Mouse (Mus musculus): ENCODE results near the gene Zranb1. TPM values are rescaled to one million over a fixed set of nuclear protein-coding genes. Genes with fewer than 3 reads are reported as not detected.

Zranb1 gene
- polyA plus RNA-seq, 1 experiment: 2.6 TPM

DNA sequence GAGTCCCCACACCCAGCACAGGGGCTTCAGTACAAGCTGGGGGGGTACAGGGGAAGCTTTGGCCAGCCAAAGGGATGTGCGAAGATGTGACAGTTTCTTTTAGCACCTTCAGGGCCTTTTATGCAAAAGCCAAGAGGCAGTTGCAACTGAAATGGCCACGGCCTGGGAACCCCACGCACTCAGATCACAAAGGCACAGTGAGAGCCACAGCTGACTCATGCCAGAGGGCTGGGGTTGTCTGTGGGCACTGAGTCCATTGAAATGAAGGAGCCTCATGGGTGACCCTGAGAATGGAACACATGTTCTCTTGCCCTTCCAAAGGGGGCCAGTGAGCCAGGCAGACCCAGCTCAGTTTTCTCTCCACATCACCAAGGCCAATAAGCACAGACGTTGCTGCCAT is 77.7 kb downstream of the Zranb1 start:
- Histone ChIP-seq H3K4me3 (ENCODE audit: low read depth, low read length) (no peak overlapping the region), H3K36me3 (ENCODE audit: control insufficient read depth, insufficient read depth, low read length) (peaks cover 3% of the 10 kb centered on the region; the same call in 1 of the 2 replicates), H3K27ac (ENCODE audit: insufficient read depth, low read depth, low read length) (no peak overlapping the region), H3K4me1 (ENCODE audit: control insufficient read depth, insufficient read depth, insufficient read length, low read length) (peaks cover 17% of the 10 kb centered on the region), H3K27me3 (ENCODE audit: control insufficient read depth, insufficient read depth, low read length) (no peaks in the 10 kb centered on the region)
- no peak for TF ChIP-seq CTCF (IDR thresholded peaks at IDR 0.05; ENCODE audit: extremely low read depth, insufficient read length, insufficient replicate concordance, low read depth, low read length)
- TF ChIP-seq POLR2A (IDR thresholded peaks at IDR 0.05; ENCODE audit: low read depth, low read length): no peak
- 99% methylated on average over 4 of the region's 4 CpGs for WGBS

DNA sequence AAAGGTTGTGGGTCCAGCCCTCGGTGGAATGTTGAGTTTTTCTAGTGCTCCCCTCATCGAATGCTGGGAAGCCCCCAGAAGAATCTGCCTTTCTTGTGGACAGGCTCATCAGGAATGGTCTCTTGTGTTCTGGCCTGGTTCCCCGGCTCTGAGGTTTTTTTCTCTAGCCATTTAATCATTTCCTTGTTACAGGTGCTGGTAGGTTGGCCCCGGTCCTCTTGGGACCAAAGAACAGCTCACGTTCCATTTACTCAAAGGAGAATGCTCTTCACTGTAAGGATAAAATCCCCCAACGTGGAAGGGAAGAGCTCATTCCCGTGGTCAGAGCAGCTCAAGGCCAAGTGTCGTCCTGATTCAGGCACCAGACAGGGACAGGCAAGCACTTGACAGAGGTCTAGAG is 78.7 kb downstream of the Zranb1 start:
- Histone ChIP-seq H3K27me3 (ENCODE audit: control insufficient read depth, insufficient read depth, low read length) (no peaks in the 10 kb centered on the region), H3K36me3 (ENCODE audit: control insufficient read depth, insufficient read depth, low read length) (peaks cover 4% of the 10 kb centered on the region; the same call in 1 of the 2 replicates), H3K27ac (ENCODE audit: insufficient read depth, low read depth, low read length) (no peak overlapping the region), H3K4me1 (ENCODE audit: control insufficient read depth, insufficient read depth, insufficient read length, low read length) (peaks cover 17% of the 10 kb centered on the region), H3K4me3 (ENCODE audit: low read depth, low read length) (no peak overlapping the region)
- no peak for TF ChIP-seq CTCF (IDR thresholded peaks at IDR 0.05; ENCODE audit: extremely low read depth, insufficient read length, insufficient replicate concordance, low read depth, low read length)
- WGBS: 60% methylated on average over 8 of the region's 8 CpGs

DNA sequence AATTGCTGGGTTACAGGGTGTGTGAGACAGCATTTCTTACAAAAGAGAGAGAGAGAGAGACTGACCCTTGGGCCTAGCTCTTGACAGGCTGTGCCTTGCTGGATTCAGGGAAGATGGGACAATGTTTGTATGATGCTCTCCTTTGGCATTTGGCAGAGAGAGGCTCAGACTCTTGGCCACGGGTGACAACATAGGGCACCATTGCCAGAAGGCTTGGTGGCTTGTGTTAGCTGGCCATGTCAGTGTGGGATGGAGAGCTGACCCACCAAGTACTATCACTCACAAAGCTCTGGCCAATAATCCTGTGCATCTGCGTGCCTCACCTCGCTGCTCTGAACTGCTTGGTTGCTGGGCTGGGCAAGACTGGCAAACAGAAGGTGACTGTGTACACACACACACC is 79.5 kb downstream of the Zranb1 start:
- H3K4me3 ChIP-seq (ENCODE audit: low read depth, low read length): no peak overlapping the region

DNA sequence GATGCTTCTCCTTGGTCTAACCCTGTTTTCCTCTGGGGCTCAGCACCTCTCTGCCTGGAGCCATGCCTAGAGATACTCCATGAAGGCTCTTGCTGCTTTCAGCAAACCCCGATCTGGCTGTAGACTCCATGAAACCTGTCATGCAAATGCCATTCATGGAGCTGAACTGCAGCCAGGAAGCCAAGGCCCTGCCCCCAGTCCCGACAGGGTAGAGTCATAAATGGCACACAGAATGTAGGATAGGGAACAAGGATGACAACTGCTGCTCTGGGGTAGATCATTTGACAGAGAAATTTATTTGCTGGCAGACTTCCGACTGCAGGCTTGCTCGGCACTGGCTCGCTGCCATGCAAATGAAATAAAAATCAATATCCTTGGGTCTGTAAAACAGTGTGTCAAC is 80.2 kb downstream of the Zranb1 start:
- peaks cover 17% of the 10 kb centered on the region for H3K4me1 ChIP-seq (ENCODE audit: control insufficient read depth, insufficient read depth, insufficient read length, low read length)
- TF ChIP-seq CTCF (IDR thresholded peaks at IDR 0.05; ENCODE audit: extremely low read depth, insufficient read length, insufficient replicate concordance, low read depth, low read length): no peak
- TF ChIP-seq POLR2A (IDR thresholded peaks at IDR 0.05; ENCODE audit: low read depth, low read length): no peak
- peaks cover 4% of the 10 kb centered on the region; the same call in 1 of the 2 replicates for H3K36me3 ChIP-seq (ENCODE audit: control insufficient read depth, insufficient read depth, low read length)
- no peak overlapping the region for H3K27ac ChIP-seq (ENCODE audit: insufficient read depth, low read depth, low read length)
- 10% methylated on average over 5 of the region's 5 CpGs for WGBS
- no peak overlapping the region for H3K4me3 ChIP-seq (ENCODE audit: low read depth, low read length)
- no peaks in the 10 kb centered on the region for H3K27me3 ChIP-seq (ENCODE audit: control insufficient read depth, insufficient read depth, low read length)

More for the DNA sequence above, 79.5 kb downstream of the Zranb1 start:
- Histone ChIP-seq H3K36me3 (ENCODE audit: control insufficient read depth, insufficient read depth, low read length) (peaks cover 4% of the 10 kb centered on the region; the same call in 1 of the 2 replicates), H3K27me3 (ENCODE audit: control insufficient read depth, insufficient read depth, low read length) (no peaks in the 10 kb centered on the region), H3K4me1 (ENCODE audit: control insufficient read depth, insufficient read depth, insufficient read length, low read length) (peaks cover 17% of the 10 kb centered on the region), H3K27ac (ENCODE audit: insufficient read depth, low read depth, low read length) (no peak overlapping the region)
- WGBS: 75% methylated on average over 3 of the region's 3 CpGs
- TF ChIP-seq CTCF (IDR thresholded peaks at IDR 0.05; ENCODE audit: extremely low read depth, insufficient read length, insufficient replicate concordance, low read depth, low read length): no peak
- TF ChIP-seq POLR2A (IDR thresholded peaks at IDR 0.05; ENCODE audit: low read depth, low read length): no peak

DNA sequence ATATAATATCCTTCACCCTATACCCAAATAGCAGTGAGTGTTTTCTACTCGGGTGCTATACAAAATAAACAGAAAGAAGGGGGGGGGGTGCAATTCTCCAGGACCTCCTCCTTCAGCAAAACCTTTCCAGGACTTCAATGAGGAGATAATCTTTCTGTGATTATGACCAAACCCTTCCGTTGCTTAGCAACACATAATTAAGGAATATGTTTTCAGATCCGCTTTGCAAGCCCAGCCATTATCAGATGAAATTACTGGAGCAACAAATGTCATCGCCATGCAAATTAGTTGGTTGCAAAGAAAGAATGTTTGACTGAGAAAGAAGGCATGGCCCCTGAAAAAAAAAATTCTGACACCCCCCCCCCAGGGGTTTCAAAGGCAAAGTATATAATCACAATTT is 80.7 kb downstream of the Zranb1 start:
- WGBS: 19% methylated on average over 4 of the region's 4 CpGs
- H3K36me3 ChIP-seq (ENCODE audit: control insufficient read depth, insufficient read depth, low read length): peaks cover 4% of the 10 kb centered on the region; the same call in 1 of the 2 replicates
- H3K27me3 ChIP-seq (ENCODE audit: control insufficient read depth, insufficient read depth, low read length): no peaks in the 10 kb centered on the region
- H3K4me3 ChIP-seq (ENCODE audit: low read depth, low read length): no peak overlapping the region
- H3K27ac ChIP-seq (ENCODE audit: insufficient read depth, low read depth, low read length): no peak overlapping the region
- TF ChIP-seq CTCF (IDR thresholded peaks at IDR 0.05; ENCODE audit: extremely low read depth, insufficient read length, insufficient replicate concordance, low read depth, low read length) (no peak), POLR2A (IDR thresholded peaks at IDR 0.05; ENCODE audit: low read depth, low read length) (no peak)
- peaks cover 17% of the 10 kb centered on the region for H3K4me1 ChIP-seq (ENCODE audit: control insufficient read depth, insufficient read depth, insufficient read length, low read length)

DNA sequence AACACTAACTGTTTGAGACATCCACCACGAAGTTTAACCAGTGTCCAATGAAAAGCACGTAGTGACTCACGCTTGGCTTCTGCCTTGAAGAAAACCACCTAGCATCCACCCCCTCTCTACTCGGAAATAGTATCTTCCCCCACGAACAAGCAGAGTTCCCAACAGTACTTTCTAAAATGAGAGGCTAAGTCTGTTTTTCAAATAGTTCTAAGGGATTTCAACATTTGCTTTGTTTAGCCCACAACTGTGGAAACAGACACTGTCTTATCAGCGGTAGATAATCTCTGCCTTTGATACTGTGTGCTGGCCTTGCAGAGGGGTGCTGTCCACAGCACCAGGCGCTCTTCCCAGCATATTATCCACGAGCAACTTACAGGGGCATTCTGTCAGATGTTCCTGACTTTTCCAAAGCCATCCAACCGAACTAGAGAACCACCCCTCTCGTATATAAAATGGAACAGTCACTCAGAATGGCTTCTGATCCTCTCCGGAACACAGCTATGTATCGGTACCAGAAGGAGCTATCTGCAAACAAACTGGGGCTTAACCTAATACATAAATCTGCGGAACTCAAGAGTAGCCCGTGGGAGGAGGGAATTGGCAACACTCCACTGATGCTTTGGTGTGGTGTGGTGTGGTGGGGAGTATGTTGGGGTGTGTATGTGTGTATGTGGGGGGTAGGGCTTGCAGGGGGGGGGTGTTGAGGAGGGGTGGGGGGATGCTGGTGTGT is 81.9 kb downstream of the Zranb1 start:
- 45% methylated on average over 14 of the region's 14 CpGs for WGBS
- Histone ChIP-seq H3K4me1 (ENCODE audit: control insufficient read depth, insufficient read depth, insufficient read length, low read length) (peaks cover 8% of the 10 kb centered on the region; the same call in 1 of the 2 replicates), H3K36me3 (ENCODE audit: control insufficient read depth, insufficient read depth, low read length) (peaks cover 4% of the 10 kb centered on the region; the same call in 1 of the 2 replicates), H3K4me3 (ENCODE audit: low read depth, low read length) (no peak overlapping the region), H3K27ac (ENCODE audit: insufficient read depth, low read depth, low read length) (no peak overlapping the region), H3K27me3 (ENCODE audit: control insufficient read depth, insufficient read depth, low read length) (no peaks in the 10 kb centered on the region)
- TF ChIP-seq POLR2A (IDR thresholded peaks at IDR 0.05; ENCODE audit: low read depth, low read length) (no peak), CTCF (IDR thresholded peaks at IDR 0.05; ENCODE audit: extremely low read depth, insufficient read length, insufficient replicate concordance, low read depth, low read length) (no peak)

DNA sequence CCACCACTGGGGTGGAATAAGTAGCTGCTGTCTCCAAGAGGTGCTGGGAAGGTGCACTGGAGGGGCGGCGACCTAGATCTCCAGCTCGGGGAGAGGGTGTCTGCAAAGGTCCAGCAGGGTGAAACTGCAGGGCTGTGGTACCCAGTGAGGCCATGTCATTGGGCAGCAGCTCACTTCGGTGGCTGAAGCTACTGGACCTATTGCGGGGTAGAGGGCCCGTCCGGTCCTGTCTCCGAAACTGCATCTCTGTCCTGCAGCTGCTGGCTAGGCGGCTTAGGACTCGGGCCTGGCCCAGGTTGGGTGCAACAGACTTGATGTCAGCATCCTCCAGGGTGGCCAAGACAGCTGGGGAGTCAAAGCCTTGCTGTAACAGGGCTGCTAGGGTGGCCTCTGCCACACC is 83.0 kb downstream of the Zranb1 start:
- Histone ChIP-seq H3K4me1 (ENCODE audit: control insufficient read depth, insufficient read depth, insufficient read length, low read length) (peaks cover 4% of the 10 kb centered on the region; the same call in 1 of the 2 replicates), H3K4me3 (ENCODE audit: low read depth, low read length) (no peak overlapping the region), H3K27ac (ENCODE audit: insufficient read depth, low read depth, low read length) (no peak overlapping the region), H3K27me3 (ENCODE audit: control insufficient read depth, insufficient read depth, low read length) (no peaks in the 10 kb centered on the region), H3K36me3 (ENCODE audit: control insufficient read depth, insufficient read depth, low read length) (peaks cover 4% of the 10 kb centered on the region; the same call in 1 of the 2 replicates)
- TF ChIP-seq CTCF (IDR thresholded peaks at IDR 0.05; ENCODE audit: extremely low read depth, insufficient read length, insufficient replicate concordance, low read depth, low read length) (no peak), POLR2A (IDR thresholded peaks at IDR 0.05; ENCODE audit: low read depth, low read length) (no peak)
- 93% methylated on average over 10 of the region's 10 CpGs for WGBS

Measured in small intestine, adult 2 months (tissue).